Mouse (Mus musculus) liver, embryonic 14.5 days (tissue): ENCODE measurements around the gene Tmcc3.

Source experiments
- CTCF ChIP-seq: IDR thresholded peaks from 2 replicates; pipeline ENCODE4 v1.5.1; 2016; ENCODE audit warnings: antibody characterized with exemption, low read depth, control low read depth
- EP300 ChIP-seq: IDR thresholded peaks from 2 replicates; pipeline ENCODE4 v1.6.1; 2016; ENCODE audit warnings: antibody characterized with exemption, low read depth

GRCm38 (mm10) chr10:94352172-94352876, 40.6 kb downstream of the Tmcc3 start:
- no peak for TF ChIP-seq CTCF
- no peak for TF ChIP-seq EP300
